Mouse (Mus musculus) MEL (cell line): ENCODE measurements around the gene Tspan33. TPM values are rescaled to one million over a fixed set of nuclear protein-coding genes. Genes with fewer than 3 reads are reported as not detected.
A peak's percentile ranks its signal among the peaks of the same experiment; 100 is the strongest.
"Not testable (repeated sequence)": the region's sequence is repeated elsewhere in the genome, so short reads cannot be mapped to it uniquely, and the experiment has no call there.

ENCODE experiments used
- DNase-seq: peaks from one replicate; pipeline ENCODE4 v3.0.0; 2011; ENCODE audit warnings: low read depth, low spot score
- H3K27ac ChIP-seq: 2 replicates; pipeline ENCODE4 v1.5.1; 2012; ENCODE audit warnings: low read depth, mild to moderate bottlenecking, control low read depth, low read length, moderate library complexity; ENCODE audit not compliant: control insufficient read depth
- H3K27me3 ChIP-seq, 2 experiments: fragments of 150-350 bp in 1 of 2; sonication (generic) in 1 of 2; 2 replicates each; pipeline ENCODE4 v1.6.1; 2012; ENCODE audit warnings: low read length in 2 of 2, mild to moderate bottlenecking in 2 of 2, improper control_type of control experiment in 1 of 2, moderate library complexity in 1 of 2; ENCODE audit not compliant: insufficient read depth in 2 of 2, control insufficient read depth in 1 of 2
- H3K36me3 ChIP-seq, 2 experiments: 2 replicates each; pipeline ENCODE4 v1.6.1; 2012 to 2014; ENCODE audit warnings: low read length in 2 of 2, improper control_type of control experiment in 1 of 2, inconsistent platforms in 1 of 2, mild to moderate bottlenecking in 1 of 2; ENCODE audit not compliant: insufficient read depth in 2 of 2, control insufficient read depth in 1 of 2
- H3K4me1 ChIP-seq, 2 experiments: fragments of 150-350 bp in 1 of 2; sonication (generic) in 1 of 2; 2 replicates each; pipeline ENCODE4 v1.6.1; 2012; ENCODE audit warnings: low read length in 2 of 2, improper control_type of control experiment in 1 of 2, mild to moderate bottlenecking in 1 of 2; ENCODE audit not compliant: insufficient read depth in 2 of 2, control insufficient read depth in 1 of 2
- H3K4me3 ChIP-seq, 2 experiments: fragments of 150-350 bp in 1 of 2; sonication (generic) in 1 of 2; 2 replicates each; pipeline ENCODE4 v1.5.1; 2012; ENCODE audit warnings: low read depth in 2 of 2, low read length in 2 of 2, mild to moderate bottlenecking in 2 of 2, moderate library complexity in 2 of 2, control low read depth in 1 of 2, improper control_type of control experiment in 1 of 2; ENCODE audit not compliant: control insufficient read depth in 1 of 2, insufficient read depth in 1 of 2
- H3K79me2 ChIP-seq: 2 replicates; pipeline ENCODE4 v1.6.1; 2012; ENCODE audit warnings: mild to moderate bottlenecking, low read length, moderate library complexity; ENCODE audit not compliant: control insufficient read depth, poor library complexity, insufficient read depth
- H3K9ac ChIP-seq: 2 replicates; pipeline ENCODE4 v1.6.1; 2012; ENCODE audit warnings: low read depth, mild to moderate bottlenecking, control low read depth, low read length, moderate library complexity; ENCODE audit not compliant: control insufficient read depth, poor library complexity, severe bottlenecking
- H3K9me3 ChIP-seq: fragments of 150-350 bp; sonication (generic); replicated peaks from 2 replicates; pipeline ENCODE4 v1.6.1; 2012; ENCODE audit warnings: mild to moderate bottlenecking, low read length, improper control_type of control experiment, moderate library complexity; ENCODE audit not compliant: insufficient read depth
- BHLHE40 ChIP-seq: IDR thresholded peaks from 2 replicates; pipeline ENCODE4 v1.6.1; 2012; ENCODE audit warnings: low read depth, mild to moderate bottlenecking, inconsistent platforms, low read length, improper control_type of control experiment, borderline replicate concordance
- CTCF ChIP-seq, 3 experiments: IDR thresholded peaks in 2 of 3; conservative IDR thresholded peaks in 1 of 3; 2 replicates each; pipeline ENCODE4 v1.5.1; 2011 to 2012; ENCODE audit warnings: low read length in 3 of 3, low read depth in 2 of 3, mild to moderate bottlenecking in 2 of 3, improper control_type of control experiment in 1 of 3, inconsistent platforms in 1 of 3, mixed read lengths in 1 of 3, moderate library complexity in 1 of 3; ENCODE audit not compliant: control insufficient read depth in 1 of 3, insufficient read depth in 1 of 3, poor library complexity in 1 of 3, severe bottlenecking in 1 of 3
- E2F4 ChIP-seq: IDR thresholded peaks from 2 replicates; pipeline ENCODE4 v1.6.1; 2011; ENCODE audit warnings: low read depth, low read length, improper control_type of control experiment, borderline replicate concordance
- ETS1 ChIP-seq: IDR thresholded peaks from 2 replicates; pipeline ENCODE4 v1.6.1; 2012; ENCODE audit warnings: low read depth, mild to moderate bottlenecking, inconsistent platforms, low read length, improper control_type of control experiment, moderate library complexity
- MAFK ChIP-seq: IDR thresholded peaks from 2 replicates; pipeline ENCODE4 v1.6.1; 2011; ENCODE audit warnings: low read depth, mild to moderate bottlenecking, low read length, improper control_type of control experiment, borderline replicate concordance
- MXI1 ChIP-seq: IDR thresholded peaks from 2 replicates; pipeline ENCODE4 v1.6.1; 2011; ENCODE audit warnings: mild to moderate bottlenecking, low read depth, low read length, improper control_type of control experiment
- MYB ChIP-seq: IDR thresholded peaks from 2 replicates; pipeline ENCODE4 v1.6.1; 2011; ENCODE audit warnings: mild to moderate bottlenecking, low read depth, low read length, improper control_type of control experiment
- POLR2A ChIP-seq, 2 experiments: IDR thresholded peaks; 2 replicates each; pipeline ENCODE4 v1.6.1; 2011 to 2012; ENCODE audit warnings: low read length in 2 of 2, mild to moderate bottlenecking in 2 of 2, control low read depth in 1 of 2, improper control_type of control experiment in 1 of 2, low read depth in 1 of 2, moderate library complexity in 1 of 2; ENCODE audit not compliant: control insufficient read depth in 1 of 2, insufficient read depth in 1 of 2, poor library complexity in 1 of 2
- RAD21 ChIP-seq: IDR thresholded peaks from 2 replicates; pipeline ENCODE4 v1.6.1; 2011; ENCODE audit warnings: mild to moderate bottlenecking, low read depth, low read length, improper control_type of control experiment
- SMC3 ChIP-seq: IDR thresholded peaks from 2 replicates; pipeline ENCODE4 v1.6.1; 2011; ENCODE audit warnings: low read depth, low read length, improper control_type of control experiment
- TBP ChIP-seq: IDR thresholded peaks from 2 replicates; pipeline ENCODE4 v1.8.0; 2011; ENCODE audit warnings: low read depth, low read length, improper control_type of control experiment
- USF1 ChIP-seq: IDR thresholded peaks from 2 replicates; pipeline ENCODE4 v1.6.1; 2014; ENCODE audit warnings: low read depth, mild to moderate bottlenecking, inconsistent platforms, low read length, improper control_type of control experiment, moderate library complexity
- ZC3H11A ChIP-seq: IDR thresholded peaks from 2 replicates; pipeline ENCODE4 v1.6.1; 2012; ENCODE audit warnings: low read depth, mild to moderate bottlenecking, inconsistent platforms, low read length, improper control_type of control experiment
- ZMIZ1 ChIP-seq: IDR thresholded peaks from 2 replicates; pipeline ENCODE4 v1.6.1; 2012; ENCODE audit warnings: low read depth, mild to moderate bottlenecking, inconsistent platforms, low read length, improper control_type of control experiment, moderate library complexity
- polyA plus RNA-seq, 2 experiments: library from polyadenylated mRNA; stranded (reverse) in 1 of 2; unstranded in 1 of 2; fragments of >175 nt in 1 of 2; fragments of >200 nt in 1 of 2; gene quantifications; 2 replicates each; pipeline versions ENCODE4 v1.2.1 to v1.2.4; 2012; ENCODE audit warnings: low replicate concordance in 2 of 2, low read depth in 1 of 2; ENCODE audit not compliant: insufficient read length in 2 of 2, insufficient read depth in 1 of 2, missing spikeins in 1 of 2
- total RNA-seq: library from RNA; depleted of rRNA; stranded (reverse); fragments of 300-350 nt; gene quantifications from 2 replicates; pipeline ENCODE4 v1.2.3, GENCODE M21; 2012

The Tspan33 gene
- total and polyA plus RNA-seq, 3 experiments, result 41.7 to 64.5 TPM; not detected in 1

DNA sequence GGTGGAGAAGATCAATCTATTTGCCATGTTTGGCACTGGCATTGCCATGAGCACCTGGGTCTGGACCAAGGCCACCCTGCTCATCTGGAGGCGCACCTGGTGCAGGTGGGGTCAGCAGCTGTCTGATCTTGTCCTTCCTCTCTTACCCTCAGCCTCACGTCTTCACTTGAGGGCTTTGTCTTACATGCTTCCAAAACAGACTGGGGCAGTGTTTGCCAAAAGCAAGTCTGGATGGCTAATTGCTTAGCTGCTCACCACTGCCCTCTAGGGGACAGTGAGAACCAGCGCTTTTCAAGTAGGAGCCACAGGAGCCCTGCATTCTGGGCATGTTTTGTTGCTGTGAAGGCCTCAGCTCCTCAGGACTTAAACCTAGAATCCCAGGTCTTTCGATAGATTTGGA, 64.4 kb downstream of the Tspan33 start:
- no peak for TF ChIP-seq E2F4
- no peak for TF ChIP-seq BHLHE40
- TF ChIP-seq SMC3, result peak; percentile 85
- TF ChIP-seq CTCF (IDR thresholded peaks at IDR 0.05 in 2 of 3, conservative IDR thresholded peaks at IDR 0.05 in 1 of 3; ENCODE audit: control insufficient read depth in 1 of 3, insufficient read depth in 1 of 3, low read depth in 2 of 3, low read length in 3 of 3, poor library complexity in 1 of 3, severe bottlenecking in 1 of 3), result peak; percentile 79 to 94 (median 91)
- peak; percentile 70 for TF ChIP-seq RAD21
- no peak for TF ChIP-seq MXI1
- no peak for TF ChIP-seq TBP
- TF ChIP-seq ZC3H11A, result peak; percentile 55
- no peak for TF ChIP-seq POLR2A (IDR thresholded peaks at IDR 0.05; ENCODE audit: control insufficient read depth in 1 of 2, insufficient read depth in 1 of 2, low read depth in 1 of 2, low read length in 2 of 2, poor library complexity in 1 of 2)
- no peak for TF ChIP-seq ETS1
- peaks cover 1 to 3% of the 10 kb centered on the region in 2 experiments; a peak in 1 of 4 replicates for H3K36me3 ChIP-seq
- DNase-seq, result peak; percentile 83
- H3K27me3 ChIP-seq, result no peaks in the 10 kb centered on the region
- no peak overlapping the region for H3K9ac ChIP-seq
- no peak overlapping the region for H3K27ac ChIP-seq
- H3K9me3 ChIP-seq, result no peaks in the 10 kb centered on the region
- no peaks in the 10 kb centered on the region for H3K4me1 ChIP-seq
- H3K4me3 ChIP-seq, result no peak overlapping the region
- no peaks in the 10 kb centered on the region for H3K79me2 ChIP-seq

DNA sequence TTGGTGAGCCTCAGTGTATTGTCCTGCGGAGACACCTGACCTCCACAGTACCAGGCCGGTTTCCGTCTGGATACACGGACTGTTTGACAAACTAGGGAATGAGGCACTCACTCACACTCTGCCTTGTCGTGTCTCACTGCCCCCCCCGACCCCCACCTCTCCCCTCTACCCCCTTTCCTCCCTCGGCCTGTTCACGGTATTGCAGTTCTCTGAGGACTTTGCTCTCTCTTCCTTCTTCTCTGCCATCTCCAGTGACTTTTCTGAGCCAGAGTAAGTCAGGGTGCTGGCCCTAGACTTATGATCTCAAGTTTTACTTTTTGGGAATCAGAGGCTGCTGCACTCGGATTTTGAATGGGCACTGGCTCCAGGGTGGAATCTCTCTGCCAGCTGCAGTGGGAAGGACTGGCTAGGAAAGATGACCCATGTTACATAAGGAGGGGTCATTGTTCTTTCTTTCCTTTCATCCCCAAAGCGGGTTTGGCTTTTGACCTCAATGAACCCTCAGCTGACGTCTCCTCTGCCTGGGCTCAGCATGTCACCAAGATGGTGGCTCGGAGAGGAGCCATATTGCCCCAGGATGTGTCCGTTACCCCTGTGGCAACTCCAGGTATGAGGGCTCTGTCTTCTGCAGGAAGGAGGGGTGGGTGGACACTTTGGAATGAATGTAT, 65.1 kb downstream of the Tspan33 start:
- no peak for DNase-seq
- TF ChIP-seq USF1, result no peak
- TF ChIP-seq MAFK, result no peak
- no peak for TF ChIP-seq MYB
- TF ChIP-seq ZMIZ1, result no peak
- Histone ChIP-seq H3K9ac (no peak overlapping the region), H3K36me3 (peaks cover 1 to 3% of the 10 kb centered on the region in 2 experiments; a peak in 1 of 4 replicates), H3K79me2 (no peaks in the 10 kb centered on the region), H3K9me3 (no peaks in the 10 kb centered on the region), H3K4me3 (no peak overlapping the region), H3K4me1 (peaks cover 0 to 1% of the 10 kb centered on the region in 2 experiments; a peak in 1 of 4 replicates), H3K27me3 (no peaks in the 10 kb centered on the region), H3K27ac (no peak overlapping the region)

DNA sequence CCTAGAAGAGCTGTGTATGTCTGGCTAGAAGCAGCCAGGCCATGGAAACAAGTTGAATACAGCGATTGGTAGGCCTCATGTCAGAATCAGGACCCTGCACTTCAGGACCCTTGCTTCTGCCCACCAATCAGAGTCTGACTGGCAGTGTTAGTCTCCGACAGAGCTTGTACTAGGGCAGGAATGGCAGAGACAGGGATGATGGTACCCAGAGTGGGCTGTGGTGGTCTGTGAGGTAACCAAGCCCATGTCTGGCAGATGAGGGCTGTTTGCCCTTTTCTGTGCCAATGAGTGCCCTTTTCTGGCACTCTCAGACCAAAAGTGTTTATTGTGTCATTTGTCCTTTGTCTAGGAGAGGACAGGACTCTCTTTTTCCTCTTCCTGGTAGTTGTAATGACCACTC, 66.4 kb downstream of the Tspan33 start:
- H3K4me3 ChIP-seq, H3K9ac ChIP-seq, H3K9me3 ChIP-seq, H3K27me3 ChIP-seq, H3K4me1 ChIP-seq, DNase-seq, H3K27ac ChIP-seq, H3K79me2 ChIP-seq, H3K36me3 ChIP-seq: not testable (repeated sequence)
